Mouse (Mus musculus) c-Kit-positive CD71-positive TER-119-positive erythroid progenitor cells, embryonic 14.5 days (primary cell): Measurements from ENCODE around the gene Hpcal1.

Source experiments
- DNase-seq: peaks from one replicate; pipeline ENCODE4 v3.0.0-alpha.2; 2013; ENCODE audit warnings: low spot score

Gene Hpcal1

DNA sequence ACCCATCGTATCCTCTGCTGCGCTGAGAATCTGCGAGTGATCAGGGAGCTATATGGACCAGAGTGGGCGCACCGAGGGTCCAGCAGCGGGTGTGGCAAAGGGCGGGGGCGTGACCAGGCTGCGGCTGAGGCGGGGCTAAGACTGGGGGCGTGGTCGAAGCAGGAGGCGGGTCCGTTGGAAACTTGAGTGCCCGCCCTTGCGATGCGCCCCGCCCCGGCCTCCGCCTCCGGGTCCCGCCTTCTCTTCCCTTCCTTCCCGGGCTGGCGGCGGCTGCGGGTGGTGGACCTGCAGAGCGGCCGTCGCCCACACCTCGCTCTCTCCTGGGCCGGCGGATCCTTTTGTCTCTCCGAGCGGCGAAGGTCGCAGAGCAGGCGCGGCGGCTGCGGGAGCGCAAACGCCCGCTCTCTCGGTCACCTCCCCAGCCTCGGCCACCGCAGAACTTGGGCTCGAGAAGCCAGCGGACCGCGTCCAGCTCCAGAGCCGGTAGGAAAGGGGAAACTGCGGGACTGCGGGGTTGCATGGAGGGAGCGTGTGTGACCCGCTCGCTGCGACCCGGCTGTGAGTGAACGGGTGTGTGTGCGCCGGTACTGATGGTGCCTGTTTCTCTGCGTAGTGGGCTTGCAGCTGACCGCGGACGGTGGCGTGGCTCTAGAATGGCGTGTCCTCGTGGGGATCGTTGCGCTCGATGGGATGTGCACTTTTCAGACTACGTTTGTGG is at the start of gene Hpcal1:
Hpcal1 (plus strand) TSS at position 293 of the 718 bp plus-strand sequence.
- DNase-seq, result peak; percentile 80

DNA sequence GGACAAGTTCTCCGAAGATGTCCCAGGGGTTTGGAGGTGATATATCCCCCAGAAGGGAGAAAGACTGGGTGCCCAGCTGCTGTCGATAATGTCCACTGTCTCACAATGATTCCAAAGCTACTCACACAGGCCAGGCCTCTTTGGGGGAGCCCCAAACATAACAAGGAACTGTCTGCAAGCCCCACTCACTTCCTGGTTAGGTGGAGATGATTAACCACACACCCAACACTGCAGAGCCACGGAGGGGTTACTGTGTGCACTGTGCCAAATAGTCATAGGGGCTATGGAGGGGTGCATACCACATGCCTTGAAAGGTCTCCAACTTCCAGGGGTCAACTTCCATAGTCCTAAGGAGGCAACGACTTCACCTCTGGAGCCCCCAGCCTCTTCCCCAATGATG is 49.4 kb upstream of the Hpcal1 start:
- DNase-seq, result no peak

DNA sequence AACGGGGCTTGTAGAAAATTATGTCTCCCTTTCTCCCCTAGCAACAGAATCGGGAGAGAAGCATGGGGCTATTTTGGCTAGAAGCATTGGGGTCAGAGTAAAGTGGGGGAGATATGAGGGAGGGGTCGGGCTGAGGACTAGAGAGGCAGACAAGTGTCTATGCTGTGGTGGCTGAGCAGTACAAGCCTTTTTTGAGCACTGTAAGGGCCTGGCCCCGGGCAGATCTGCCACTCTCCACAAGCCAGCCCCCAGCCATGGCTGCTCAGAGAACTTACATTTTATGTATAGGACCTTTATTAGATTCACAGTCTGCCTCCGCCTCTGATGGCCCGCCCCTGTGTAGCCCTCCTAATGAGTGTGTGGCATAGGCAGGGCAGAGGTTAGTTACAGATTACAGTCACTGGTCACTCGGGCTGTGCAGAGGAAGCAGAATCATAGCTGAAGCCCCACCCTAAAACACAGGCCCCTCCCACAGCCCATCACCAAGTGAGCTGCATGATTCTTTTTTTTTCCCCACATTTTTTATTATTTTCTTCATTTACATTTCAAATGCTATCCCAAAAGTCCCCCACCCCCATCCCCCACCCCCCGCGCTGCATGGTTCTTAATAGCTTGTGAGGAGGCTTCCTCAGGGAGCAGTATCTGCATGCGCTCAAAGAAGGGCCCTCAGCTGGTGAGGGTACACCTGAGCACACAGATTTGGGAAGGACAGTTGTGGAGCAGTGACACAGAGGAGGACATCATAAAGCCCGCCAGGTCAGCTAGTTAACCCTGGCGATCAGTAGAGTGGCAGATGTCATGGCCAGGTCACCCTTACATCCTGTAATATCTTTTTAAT is 46.1 kb upstream of the Hpcal1 start:
- DNase-seq, result no peak

DNA sequence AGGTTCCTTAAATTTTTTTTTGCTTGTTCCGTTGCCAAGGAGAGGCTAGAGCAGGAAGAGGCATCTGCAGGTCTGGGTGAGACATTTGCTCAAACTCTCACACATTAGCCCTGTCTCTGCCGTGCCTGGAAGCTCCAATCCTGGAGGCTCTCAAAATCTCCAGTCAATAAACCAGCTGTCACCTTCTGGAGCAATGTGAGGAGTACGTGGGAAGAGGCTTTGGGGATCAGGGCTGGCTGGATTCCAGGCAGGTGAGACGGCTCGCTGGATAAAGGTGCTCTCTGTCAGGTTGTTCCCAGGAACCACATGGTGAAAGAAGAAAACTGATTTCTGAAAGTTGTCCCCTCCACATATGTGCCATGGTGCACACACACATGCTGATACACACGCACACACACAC is 44.2 kb upstream of the Hpcal1 start:
- DNase-seq, result no peak

DNA sequence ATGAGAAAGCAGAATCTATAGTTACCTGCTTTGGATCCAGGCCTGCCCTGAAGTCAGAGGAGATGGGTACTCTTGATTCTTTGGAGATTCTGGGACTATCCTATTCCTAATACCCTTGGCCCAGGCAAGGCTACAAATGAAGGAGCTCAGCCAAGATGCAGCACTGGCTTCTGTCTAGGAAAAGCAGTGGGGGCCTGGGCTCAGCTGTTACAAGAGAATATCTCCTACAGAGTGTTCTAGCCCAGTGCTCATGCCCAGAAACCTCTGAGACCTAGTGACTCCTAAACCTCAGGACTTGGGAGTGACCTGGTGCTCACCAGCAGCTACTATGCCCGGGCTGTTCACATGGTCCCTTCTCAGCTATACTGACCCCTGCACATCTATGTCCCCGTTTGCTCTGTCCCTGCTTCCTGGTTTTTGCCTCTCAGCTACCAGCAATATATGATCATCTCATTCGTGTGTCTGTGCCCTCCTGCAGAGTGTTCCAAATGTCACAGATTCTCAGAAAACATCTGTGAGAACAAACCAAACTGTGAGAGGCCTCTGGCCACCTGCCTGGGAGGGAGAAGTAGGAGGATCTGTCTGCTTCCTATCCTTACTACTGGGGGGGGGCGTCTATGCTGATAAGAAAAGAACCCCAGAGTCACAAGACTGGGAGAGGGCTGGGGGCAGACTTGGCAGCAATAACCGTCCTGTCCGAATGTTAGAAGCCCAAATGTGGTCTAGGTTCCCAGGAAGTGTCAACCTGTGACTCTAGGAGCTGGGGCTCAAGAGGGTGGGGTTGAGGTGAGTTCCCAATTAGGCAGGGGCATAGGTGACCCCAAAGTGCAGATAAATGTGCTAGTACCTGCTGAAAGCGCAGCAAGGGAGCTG is 39.2 kb upstream of the Hpcal1 start:
- no peak for DNase-seq

DNA sequence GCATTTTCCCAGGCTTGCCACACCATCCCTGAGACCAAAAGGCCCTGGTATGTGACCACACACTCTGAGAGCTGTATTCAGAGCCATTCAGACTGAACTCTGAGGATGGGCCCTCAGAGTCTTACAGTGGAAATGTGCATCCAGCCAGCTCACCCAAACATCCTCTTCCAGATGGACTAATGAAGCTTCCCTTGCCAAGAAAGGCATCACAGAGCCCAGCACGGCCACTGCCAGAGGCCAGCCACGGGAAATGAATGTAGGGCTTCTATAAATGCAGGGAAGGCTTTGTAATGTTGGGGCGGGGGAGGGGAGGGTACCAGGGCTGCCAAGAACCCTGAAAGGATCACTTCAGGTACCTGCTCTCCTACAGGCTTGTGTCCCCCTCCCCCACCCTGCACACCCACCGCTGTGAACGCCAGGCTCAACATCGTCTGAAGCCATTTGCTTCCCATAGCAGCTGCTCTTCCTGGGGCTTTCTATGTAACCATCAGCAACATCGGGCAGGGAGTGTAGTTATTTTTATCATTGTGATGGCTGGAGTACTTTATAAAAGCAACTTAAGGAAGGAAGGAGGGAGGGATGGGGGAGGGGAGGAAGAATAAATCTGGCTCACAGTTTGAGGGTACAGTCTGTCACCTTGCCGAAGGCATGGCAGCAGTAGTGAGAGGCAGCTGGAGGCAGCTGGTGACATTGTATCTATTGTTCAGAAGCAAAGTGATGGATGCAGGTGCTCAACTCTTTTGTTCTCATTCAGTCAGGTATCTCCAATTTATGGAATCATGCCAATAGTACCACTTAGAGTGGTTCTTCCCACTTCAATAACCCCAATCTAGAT is 38.2 kb upstream of the Hpcal1 start:
- DNase-seq, result no peak

DNA sequence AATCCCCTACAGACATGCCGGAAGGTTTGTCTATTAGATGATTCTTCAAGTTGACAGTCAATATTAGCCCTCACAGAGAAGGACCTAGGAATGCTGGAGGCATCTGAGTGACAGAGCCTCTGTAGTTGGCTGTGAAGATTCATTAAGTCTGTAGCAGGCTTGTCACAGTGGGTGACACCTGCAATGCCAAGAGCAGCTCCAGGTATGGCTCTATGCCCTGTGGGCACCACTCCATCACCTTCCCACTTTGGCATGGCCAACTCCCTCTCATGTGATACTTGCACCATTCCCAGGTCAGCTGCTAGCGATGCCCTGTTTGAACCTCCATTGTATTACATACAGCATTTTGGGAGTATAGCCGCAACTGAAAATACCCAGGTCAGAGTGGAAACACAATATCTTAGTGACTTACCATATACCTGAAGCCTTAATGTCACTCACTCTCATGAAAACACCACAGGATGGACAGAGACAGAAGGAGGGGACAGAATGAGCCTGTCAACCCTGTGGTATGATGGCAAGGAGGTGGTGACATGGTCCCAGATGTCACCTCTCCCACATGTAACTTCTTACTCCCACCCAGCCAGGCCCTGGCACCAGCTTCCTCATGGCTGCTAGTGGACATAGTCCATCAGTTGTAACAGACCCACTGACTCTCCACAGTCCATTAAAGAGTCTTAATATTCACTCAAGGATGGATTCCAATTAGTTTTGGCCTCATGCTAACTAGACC is 37.4 kb upstream of the Hpcal1 start:
- DNase-seq, result no peak

DNA sequence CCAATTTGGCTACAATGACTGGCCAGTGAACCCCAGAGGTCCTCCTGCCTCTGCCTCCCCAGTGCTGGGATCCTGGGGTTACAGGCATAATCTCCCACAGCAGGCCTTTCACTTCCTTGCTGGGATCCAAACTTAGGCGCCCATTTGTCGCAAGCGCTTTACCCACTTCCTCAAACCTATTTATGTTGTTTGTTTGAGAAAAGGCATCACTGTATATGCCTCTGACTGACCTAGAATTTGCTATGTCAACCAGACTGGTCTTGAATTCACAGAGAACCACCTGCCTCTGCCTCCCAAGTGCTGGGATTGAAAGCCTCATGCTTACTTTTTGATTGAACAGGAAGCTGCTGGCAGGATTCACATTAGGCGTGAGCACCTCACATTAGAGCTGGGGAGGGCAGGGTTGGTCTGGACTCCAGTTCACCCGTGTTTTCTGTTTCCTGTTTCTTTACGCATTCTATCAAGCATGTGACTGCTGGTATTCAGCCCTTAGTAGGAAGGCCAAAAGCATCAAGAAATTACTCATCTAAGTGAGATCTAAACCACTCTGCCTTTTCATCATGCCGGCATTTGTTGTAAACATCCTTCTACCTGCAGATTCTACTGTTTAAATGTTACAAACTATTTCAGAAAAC is 33.0 kb upstream of the Hpcal1 start:
- no peak for DNase-seq

DNA sequence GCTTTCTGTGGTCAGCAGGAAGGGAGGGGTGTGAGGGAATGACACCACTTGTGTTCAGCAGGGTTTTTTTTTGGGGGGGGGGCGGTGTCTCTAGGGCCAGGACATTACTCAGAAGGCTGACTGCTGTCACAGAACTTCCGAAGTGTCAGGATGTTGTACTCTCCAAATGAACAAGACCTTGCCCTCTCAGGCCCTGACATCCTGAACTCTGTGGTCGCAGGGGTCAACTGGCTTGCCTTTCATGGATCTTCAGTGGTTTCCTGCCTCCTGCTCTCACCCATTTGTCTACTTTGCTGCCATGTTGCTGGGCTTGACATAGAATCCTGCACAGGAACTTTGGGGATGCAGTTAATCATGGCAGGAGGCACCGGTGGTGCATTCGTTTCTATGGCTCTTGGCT is 32.1 kb upstream of the Hpcal1 start:
- no peak for DNase-seq

DNA sequence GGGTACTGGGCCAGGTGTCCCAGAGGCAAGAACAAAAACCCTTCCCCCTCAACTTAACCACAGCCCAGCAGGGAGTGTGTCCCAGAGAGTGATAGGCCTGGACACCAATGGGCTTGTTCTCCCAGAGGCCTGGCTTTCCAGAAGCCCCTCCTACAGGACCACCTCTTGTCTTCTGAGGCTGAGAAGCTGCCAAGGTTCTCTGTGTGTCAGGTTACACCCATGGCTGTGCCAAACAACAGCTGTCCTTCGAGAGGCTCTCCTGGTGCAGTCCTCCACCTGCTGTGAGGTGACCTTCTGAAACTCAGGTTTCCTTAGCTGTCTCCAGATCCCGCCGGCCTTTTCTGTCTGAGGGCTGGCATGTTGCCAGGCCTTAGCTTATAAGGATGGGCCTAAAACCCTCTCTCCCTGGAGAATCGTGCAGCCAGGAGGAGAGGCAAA is 29.2 kb upstream of the Hpcal1 start:
- no peak for DNase-seq

DNA sequence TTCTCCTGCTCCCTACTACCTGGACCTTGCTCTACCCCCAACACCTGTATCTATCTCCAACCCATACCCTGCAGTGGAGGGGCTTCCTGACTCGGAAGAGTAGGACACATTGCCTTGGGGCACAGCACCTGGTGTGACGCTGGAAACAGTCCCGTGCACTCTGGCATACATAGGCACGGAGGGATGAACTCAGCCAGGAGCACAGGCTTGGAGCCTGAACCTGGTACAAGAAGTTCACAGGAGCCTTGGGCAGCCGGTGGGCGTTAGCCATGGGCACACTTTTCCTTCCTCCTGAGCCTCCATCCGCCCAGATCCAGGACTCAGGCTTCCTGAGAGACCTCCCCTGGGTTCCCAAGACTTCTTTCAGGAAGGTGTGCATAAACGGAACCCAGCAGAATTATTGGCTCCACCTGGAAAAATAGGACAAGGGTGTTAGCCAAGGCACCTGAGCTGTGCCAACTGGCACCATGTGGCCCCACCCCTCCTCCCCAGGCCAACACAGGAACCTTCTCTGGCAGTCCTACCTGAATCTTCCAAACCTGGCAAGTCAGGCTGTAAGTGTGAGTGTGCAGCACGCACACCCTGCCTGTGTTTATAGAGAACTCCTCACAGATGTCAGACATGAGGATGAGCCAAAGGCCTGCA is 26.5 kb upstream of the Hpcal1 start:
- DNase-seq, result no peak

DNA sequence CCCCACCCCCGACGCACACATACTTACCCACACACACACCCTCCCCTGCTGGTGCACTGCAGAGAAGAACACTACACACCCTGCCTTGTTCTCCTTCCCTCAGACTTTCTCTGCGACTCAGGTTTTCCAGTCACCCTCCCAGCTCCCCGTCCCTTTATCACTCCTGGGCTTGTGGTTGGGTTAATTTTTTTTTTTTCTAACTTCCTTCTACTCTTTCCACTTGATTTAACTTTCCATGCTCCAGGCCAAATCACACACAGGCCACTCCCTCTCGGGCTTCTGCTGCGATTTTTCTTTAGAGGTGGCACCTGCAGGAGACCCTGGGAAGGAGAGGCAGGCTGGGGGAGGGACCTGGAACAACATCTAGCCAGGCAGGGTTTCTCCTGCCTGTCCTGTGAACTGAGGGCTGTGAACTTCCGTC is 24.7 kb upstream of the Hpcal1 start:
- DNase-seq, result no peak

DNA sequence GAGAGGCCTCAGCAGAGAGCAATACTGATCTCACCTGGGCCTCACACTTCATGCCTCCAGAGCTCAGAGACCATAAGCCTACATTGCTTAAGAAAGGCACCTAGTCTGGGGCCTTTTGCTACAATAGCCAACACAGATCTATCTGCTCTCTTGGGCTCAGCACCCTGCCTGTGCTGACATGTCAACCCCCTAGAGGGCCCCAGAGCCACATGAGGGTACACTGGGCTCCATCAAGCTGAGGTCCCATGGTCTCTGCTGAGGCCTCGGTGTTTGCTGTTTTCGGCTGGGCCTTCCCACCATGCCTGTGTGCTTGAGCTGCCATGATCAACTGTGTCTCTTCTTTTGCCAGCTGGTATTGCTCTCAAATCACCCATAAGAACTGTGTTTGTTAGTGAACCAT is 24.0 kb upstream of the Hpcal1 start:
- no peak for DNase-seq

DNA sequence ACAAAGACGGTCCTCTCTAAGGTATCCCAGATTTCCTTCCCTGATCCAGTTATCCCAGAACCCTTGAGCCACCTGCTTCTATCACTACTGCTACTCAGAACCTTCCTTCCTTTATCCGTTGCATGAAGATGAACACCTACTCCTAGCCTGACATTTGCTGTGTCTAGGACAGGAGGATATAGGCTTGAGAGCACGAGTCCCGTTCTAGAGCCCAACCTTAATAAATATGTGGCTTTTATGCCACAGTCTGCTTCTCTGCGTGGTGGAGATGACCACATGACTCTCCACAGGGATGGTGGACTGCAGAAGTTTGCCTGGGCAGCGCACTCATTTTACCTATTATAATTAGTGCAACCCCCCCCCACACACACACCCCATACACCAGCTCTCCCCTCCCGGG is 16.9 kb upstream of the Hpcal1 start:
- no peak for DNase-seq

DNA sequence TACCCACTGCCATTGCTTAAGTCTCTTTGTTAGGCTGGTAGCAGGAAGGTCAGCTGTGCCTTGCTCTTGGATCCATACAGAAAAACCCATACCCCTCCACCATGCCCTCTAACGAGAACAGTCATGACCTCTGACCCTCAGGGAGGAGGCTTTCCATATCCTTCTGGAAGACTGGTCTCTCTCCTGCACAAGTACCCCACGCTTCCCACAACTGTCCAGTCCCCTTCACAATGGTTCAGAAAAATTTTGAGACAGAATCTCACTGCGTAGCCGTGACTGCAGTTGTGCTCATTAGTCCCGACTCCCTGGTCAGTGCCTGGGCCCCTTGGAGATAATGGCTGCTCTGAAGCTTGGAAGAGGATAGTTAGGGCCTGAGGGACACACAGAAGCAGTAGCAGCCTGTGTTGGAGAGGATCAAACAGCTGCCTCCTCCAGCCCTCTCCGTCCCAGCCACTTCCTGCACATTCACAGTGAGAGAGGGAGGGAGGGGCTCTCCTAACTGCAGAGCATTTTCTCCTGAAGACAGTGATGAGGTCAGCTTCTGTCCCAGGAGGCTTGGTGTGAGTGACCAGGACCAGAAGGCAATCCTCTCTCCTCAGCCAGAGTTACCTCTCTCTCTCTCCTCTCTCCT is 16.4 kb upstream of the Hpcal1 start:
- DNase-seq, result no peak

DNA sequence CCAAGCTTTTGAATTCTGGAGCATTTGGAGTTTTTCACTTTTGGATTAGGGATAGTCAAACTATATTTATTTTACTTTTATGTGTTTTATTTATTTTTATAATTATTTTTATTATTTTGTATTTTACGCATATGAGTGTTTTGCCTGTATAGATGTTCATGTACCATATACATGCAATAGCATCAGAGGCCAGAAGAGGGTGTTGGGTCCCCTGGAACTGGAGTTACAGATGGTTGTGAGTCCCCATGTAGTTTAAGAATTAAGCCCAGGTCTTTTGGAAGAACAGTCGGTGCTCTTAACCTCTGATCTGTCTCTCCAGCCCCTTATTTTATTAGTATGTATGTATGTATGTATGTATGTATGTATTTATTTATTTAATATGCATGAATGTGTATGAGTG is 12.9 kb upstream of the Hpcal1 start:
- no peak for DNase-seq

DNA sequence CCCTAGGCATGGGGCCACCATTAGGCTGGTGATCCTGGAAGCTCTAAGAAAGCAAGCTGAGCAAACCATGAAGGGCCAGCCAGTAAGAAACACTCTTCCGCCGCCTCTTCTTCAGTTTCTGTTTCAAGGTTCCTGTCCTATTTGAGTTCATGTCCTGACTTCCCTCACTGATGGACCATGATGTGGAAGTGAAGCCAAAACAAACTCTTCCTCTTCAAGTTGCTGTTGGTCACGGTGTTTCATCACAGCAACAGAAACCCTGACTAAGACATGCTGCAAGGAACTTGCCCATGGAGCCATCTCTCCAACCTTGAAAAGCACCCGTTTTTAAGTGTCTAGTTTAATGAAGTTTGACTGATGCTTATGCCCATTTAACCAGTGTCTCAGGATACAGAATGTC is 11.1 kb upstream of the Hpcal1 start:
- DNase-seq, result no peak

DNA sequence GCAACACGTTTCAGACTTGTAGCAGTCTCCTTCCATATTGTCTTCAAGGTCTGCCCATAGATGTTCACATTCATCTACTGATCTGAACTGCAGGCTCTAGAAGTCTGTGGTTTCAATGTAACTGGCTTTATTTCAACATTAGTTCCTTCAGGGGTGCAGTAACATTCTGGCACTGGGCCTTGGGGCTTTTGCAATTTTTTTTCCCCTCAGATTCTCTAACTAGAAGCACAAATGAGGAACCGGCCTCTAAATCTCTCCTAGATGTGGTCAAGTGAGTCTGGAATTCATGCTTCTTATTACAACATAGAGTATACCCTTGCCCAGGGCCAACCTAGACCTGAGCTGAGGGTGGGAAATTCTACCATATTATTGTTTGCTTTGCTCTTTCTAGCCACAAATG is 8.5 kb upstream of the Hpcal1 start:
- DNase-seq, result no peak

DNA sequence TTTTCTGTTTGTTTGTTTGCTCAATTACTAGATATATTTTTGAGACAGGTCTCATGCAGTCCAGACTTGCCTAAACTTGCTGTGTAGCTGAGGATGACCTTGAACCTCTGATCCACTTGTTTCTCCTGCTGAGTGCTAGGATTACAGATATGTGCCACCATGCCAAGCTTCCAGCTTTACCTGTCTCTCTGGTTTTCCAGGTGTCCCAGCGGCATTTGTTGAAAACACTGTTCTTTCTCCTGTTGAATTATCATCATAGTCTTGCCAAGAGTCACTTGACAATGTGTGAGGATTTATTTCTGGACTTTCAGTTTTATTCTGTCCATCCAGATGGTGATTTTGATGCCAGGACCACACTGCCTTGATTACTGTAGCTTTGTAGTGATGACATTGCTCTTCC is 6.3 kb upstream of the Hpcal1 start:
- no peak for DNase-seq
